Mouse (Mus musculus): ENCODE measurements around the gene Dstn. TPM values are rescaled to one million over a fixed set of nuclear protein-coding genes. Genes with fewer than 3 reads are reported as not detected.

The Dstn gene
- 746 and 989 TPM in 2 replicates for polyA plus RNA-seq (2016; fragmentation: Nextera tagmentation; extraction: Ambion mirVana)

DNA sequence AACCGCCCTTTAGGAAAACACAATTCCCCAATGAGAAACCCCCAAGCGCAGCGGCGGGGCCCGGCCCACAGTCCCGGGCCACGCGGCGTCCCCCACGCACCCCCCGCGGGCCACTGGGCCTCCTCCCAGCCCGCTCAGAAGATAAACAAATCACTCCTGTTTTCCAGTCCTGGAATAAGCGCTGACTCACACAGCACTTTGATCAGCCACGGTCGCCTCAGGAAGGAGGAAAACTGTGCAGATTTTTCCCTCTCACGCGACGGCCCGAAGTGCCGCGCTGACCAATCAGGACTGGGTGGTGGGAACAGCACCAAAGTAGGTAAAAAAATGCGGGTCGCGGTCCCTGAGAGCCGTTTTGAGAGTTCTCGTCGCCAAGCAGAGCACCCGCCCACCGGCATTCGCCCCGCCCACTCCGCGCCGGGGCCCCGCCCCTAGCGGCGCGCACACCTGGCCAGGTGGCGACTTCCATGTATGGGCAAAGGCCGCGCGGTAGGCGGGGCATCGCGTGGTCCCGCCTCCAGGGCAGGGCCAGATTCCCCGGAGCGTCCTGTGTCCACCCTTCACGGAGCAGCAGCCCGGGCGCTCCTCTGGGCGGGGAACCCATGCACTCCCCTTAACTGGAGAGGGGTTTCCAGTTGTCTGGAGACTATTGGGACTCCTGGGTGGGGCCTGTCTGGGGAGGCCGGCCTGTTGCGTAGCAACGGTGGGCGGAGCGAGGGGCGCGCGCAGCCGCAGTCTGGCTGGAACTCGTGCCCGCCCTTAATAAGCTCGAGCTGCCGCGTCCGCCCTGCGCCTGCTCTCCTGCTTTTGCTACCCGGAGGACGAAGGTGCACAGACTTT, at the start of gene Dstn:
Gene Dstn (plus strand): TSS at position 561 of the 840 bp plus-strand sequence.
- H3K9me3 ChIP-seq, result no peaks in the 10 kb centered on the region
- no peaks in the 10 kb centered on the region for H3K36me3 ChIP-seq
- peaks cover 19% of the 10 kb centered on the region for H3K4me1 ChIP-seq
- under 1% methylated on average over 64 of the region's 71 CpGs for WGBS
- H3K27me3 ChIP-seq (ENCODE audit: insufficient read depth, poor library complexity, severe bottlenecking), result no peaks in the 10 kb centered on the region
- peak within 1 kb of the TSS; percentile 78 for H3K4me3 ChIP-seq
- H3K27ac ChIP-seq, result peak within 1 kb of the TSS; percentile 98
- DNase-seq (ENCODE audit: low spot score), result peak; percentile 99

DNA sequence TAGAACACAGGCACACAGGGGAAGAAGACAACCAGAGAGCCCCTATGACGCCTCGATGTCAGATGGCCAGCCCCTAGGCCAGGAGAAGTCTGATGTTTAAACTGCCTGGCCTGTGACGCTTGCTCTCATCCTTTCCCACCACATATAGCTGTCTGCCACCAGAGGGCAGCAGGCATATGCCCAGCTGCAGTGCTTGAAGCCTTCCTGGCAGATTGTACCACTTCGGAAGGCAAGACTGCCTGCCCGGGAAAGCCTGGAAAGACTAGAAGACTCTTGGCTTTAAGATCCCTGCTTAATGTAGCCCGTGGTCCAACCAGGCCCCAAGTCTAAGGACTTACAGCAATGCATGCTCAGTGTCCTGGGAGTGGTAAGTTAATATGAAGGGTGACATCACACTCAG, 47.8 kb upstream of the Dstn start:
- Histone ChIP-seq H3K4me1 (peaks cover 47% of the 10 kb centered on the region), H3K27me3 (ENCODE audit: insufficient read depth, poor library complexity, severe bottlenecking) (no peaks in the 10 kb centered on the region), H3K9me3 (no peaks in the 10 kb centered on the region), H3K27ac (peak overlapping the region; percentile 59), H3K4me3 (no peak overlapping the region; the same call in 1 of the 2 replicates), H3K36me3 (no peaks in the 10 kb centered on the region)
- WGBS, result 6% methylated on average over 6 of the region's 6 CpGs
- DNase-seq (ENCODE audit: low spot score), result peak; percentile 92

DNA sequence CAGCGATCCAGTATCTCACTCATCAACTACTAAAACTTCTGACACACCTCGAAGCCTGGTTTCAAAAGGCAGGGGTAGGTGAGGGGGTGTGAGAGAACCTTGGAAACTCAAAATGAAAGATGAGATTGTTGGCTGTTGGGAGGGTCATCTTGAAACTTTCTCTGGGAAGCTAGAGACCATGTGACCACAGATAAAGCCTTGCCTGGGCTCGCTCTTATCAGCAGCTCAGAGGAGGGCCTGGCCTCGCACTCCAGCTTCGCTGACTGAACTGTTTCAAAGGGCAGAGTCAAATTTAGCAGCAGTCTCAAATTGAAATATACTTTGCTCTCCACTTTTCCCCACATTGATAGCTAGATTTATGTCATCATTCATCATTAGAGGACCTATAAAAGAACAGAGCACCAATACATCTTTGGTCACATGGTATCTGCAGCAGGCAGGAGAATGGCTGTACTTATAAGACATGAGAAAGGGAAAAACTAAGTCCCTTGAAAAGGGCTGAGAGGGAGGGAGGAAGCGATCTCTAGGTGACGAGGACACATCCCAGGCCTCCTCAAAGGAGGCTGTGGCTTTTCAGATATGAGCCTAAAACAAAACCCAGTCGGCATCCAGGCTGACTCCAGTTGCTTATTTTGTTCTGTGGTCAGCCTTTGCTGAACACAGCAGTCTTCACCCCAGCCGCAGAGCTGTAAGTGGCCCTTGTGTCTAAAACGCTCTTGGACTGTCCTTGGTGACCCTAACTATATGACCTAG, 44.0 kb upstream of the Dstn start:
- peak; percentile 90 for DNase-seq (ENCODE audit: low spot score)
- Histone ChIP-seq H3K4me1 (peaks cover 40% of the 10 kb centered on the region), H3K36me3 (no peaks in the 10 kb centered on the region), H3K4me3 (peak overlapping the region; percentile 38), H3K9me3 (no peaks in the 10 kb centered on the region), H3K27ac (peak overlapping the region; percentile 92), H3K27me3 (ENCODE audit: insufficient read depth, poor library complexity, severe bottlenecking) (no peaks in the 10 kb centered on the region)
- 12% methylated on average over 10 of the region's 10 CpGs for WGBS

DNA sequence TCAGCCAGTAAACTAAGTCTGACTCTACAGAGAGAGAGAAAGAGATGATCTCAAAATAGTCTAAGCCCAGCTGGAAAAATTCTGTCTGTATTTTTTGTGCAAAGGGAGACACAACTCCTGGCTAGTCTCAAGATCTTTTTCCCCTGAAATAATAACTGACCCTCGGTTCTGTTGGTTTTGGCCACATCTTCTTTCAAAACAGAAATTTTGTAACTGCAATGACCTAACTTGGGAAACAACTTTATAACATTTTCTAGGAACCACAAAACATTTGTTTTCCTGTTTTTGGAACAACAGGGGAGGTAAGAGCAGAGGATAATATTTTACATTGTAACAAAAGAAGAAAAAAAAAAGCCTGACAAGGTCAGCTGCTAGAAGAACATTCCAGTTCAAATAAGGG, 39.1 kb upstream of the Dstn start:
- Histone ChIP-seq H3K4me3 (no peak overlapping the region), H3K27ac (peak overlapping the region; percentile 59), H3K36me3 (no peaks in the 10 kb centered on the region), H3K27me3 (ENCODE audit: insufficient read depth, poor library complexity, severe bottlenecking) (no peaks in the 10 kb centered on the region), H3K9me3 (no peaks in the 10 kb centered on the region), H3K4me1 (peaks cover 38% of the 10 kb centered on the region)
- 57% methylated on average over 1 of the region's 1 CpGs for WGBS
- no peak for DNase-seq (ENCODE audit: low spot score)

DNA sequence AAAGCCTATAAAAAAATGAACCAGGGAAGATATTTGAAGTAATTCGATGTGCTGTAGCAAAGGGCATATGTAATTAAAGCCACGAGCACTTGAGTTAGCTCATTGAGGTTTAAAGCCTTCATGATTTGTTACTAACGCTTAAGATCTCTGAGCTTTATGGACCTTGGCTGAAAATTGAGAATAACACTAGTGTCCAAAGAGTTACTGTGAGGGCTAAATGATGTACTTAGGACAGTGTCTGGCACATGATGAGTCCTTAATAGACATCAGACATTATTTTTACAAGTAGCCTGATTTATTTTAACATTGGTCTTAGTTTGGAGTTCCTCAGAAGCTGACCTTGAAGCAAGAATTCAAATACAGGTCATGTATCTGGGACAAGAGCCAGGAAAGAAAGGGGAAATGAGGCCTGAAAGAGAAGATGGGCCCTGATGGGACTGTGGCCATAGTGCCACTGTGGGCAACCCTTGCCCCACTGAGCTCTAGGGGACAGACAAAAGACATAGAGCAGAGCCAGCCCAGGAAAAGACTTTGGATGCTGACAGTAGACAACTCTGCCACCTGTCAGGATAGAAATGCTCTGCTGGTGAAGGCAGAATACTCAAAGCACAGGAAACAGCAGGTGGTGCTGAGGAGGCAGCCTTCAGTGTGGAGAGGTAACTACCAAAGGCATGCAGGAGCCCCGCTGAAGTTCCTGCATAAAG, 38.0 kb upstream of the Dstn start:
- H3K4me1 ChIP-seq, result peaks cover 33% of the 10 kb centered on the region
- WGBS, result 74% methylated on average over 4 of the region's 4 CpGs
- no peaks in the 10 kb centered on the region for H3K9me3 ChIP-seq
- H3K36me3 ChIP-seq, result no peaks in the 10 kb centered on the region
- DNase-seq (ENCODE audit: low spot score), result no peak
- no peaks in the 10 kb centered on the region for H3K27me3 ChIP-seq (ENCODE audit: insufficient read depth, poor library complexity, severe bottlenecking)
- H3K4me3 ChIP-seq, result no peak overlapping the region
- H3K27ac ChIP-seq, result peak overlapping the region; percentile 59; the same call in 1 of the 2 replicates

DNA sequence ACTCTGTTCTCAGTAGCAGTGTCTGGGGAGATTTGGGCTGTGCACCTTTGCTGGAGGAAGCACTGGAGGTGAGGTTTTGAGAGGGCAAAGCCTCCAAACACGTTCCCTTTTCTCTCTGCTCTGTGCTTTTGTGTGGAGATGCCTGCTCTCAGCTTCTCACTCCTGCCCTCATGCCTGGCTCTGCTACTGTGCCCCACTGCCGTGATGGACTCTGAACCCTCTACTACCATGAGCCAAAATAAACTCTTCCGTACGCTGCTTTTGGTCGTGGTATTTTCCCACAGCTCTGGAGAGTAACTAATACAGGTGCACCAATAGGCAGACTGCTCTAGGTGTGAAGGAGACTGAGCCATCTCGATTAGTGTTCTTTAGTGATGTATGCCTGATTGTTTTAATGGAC, 35.8 kb upstream of the Dstn start:
- WGBS, result 89% methylated on average over 6 of the region's 6 CpGs
- H3K36me3 ChIP-seq, result no peaks in the 10 kb centered on the region
- no peaks in the 10 kb centered on the region for H3K9me3 ChIP-seq
- H3K4me1 ChIP-seq, result peaks cover 38% of the 10 kb centered on the region
- H3K4me3 ChIP-seq, result no peak overlapping the region
- no peaks in the 10 kb centered on the region for H3K27me3 ChIP-seq (ENCODE audit: insufficient read depth, poor library complexity, severe bottlenecking)
- no peak overlapping the region for H3K27ac ChIP-seq
- no peak for DNase-seq (ENCODE audit: low spot score)

DNA sequence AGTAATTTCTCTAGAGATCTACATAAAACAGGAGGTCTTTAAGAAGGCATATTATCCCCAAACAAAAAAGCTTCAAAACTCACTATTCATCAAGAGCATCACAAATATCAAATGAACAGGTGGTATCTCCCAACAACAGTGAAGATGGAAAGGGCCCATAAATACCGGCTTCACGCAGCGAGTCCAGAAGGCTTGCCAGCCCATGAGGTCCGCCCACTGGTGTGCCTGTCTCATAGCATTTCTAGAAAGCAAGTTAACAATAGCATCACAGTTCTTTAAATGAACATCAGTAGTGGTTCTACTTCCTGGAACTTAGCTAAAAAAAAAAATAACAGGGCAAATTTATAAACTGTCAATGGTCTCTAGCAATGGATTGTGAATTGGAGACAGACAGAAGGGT, 33.1 kb upstream of the Dstn start:
- 81% methylated on average over 4 of the region's 4 CpGs for whole genome bisulfite sequencing

DNA sequence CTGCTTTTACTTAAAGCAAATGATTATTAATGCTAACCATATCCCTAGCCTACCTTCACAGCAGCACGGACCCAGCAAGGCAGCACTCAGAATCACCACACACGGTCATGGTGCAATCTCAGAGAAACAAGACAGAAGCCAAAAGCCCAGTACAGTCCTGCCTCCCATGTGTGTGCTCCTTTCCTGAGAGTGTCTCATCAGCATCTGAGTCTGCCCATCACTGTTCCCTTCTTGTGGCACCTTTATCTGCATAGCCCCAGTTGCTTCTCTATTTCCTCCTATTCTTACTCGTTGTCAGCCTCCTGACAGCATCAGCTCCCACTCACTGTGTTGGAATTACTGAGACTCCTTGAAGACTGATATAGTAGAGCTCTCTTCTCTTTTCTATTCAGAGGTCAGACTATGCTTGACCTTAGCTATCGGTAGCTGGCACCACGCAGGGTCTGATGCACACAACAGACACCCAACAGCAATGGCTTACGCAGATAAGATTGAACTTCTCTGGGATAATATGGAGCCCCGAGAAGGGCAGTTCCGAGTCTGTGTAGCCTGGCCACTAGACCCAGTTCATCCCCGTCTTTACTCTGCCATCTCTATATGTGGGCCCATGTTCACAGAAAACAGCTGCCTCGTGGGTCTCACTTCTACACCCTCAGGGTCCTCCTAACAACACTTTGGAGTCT, 32.4 kb upstream of the Dstn start:
- peaks cover 24% of the 10 kb centered on the region for H3K4me1 ChIP-seq
- no peak for DNase-seq (ENCODE audit: low spot score)
- H3K27ac ChIP-seq, result peak overlapping the region; percentile 32; the same call in 1 of the 2 replicates
- no peaks in the 10 kb centered on the region for H3K27me3 ChIP-seq (ENCODE audit: insufficient read depth, poor library complexity, severe bottlenecking)
- no peak overlapping the region for H3K4me3 ChIP-seq
- no peaks in the 10 kb centered on the region for H3K36me3 ChIP-seq
- WGBS, result 31% methylated on average over 10 of the region's 10 CpGs
- H3K9me3 ChIP-seq, result no peaks in the 10 kb centered on the region

More for the DNA sequence above, 33.1 kb upstream of the Dstn start:
- Histone ChIP-seq H3K36me3 (no peaks in the 10 kb centered on the region), H3K4me3 (no peak overlapping the region), H3K27me3 (ENCODE audit: insufficient read depth, poor library complexity, severe bottlenecking) (no peaks in the 10 kb centered on the region), H3K27ac (no peak overlapping the region), H3K4me1 (peaks cover 30% of the 10 kb centered on the region), H3K9me3 (no peaks in the 10 kb centered on the region)
- DNase-seq (ENCODE audit: low spot score), result no peak

DNA sequence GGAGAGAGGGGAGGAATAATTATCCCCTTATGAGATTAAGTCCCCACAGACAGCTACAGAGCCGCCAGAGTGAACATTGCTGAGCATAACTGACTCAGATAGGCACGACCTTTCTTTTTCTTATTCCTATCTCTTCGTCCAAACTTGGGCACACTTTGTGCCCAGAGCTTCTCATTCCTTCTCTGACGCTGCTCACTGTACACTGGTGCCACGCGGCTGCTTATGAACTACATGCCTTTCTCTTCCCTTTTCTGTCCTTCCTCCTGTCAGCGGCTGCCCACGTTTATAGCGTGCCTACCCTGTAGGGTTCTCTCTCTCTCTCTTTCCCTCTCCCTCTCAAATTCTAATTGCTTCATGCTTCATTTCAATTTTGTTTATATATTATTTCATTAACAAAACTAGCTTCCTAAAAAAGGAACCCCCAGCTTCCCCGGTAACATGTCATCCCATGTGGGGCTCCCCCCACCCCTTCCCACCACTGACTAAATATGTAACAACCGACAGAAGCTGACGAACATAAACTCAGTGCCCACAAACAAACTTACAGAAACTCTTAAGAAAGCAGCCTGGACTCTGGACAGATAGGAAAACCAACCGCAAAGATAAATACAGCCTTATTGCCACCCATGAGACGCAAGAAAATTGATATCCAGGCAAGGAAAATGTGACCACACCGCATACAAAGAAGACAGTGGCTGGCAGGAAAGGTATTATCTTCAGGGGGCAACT, 25.8 kb upstream of the Dstn start:
- no peaks in the 10 kb centered on the region for H3K4me1 ChIP-seq
- H3K27ac ChIP-seq, result no peak overlapping the region
- no peak for DNase-seq (ENCODE audit: low spot score)
- no peaks in the 10 kb centered on the region for H3K27me3 ChIP-seq (ENCODE audit: insufficient read depth, poor library complexity, severe bottlenecking)
- no peaks in the 10 kb centered on the region for H3K9me3 ChIP-seq
- no peak overlapping the region for H3K4me3 ChIP-seq
- no peaks in the 10 kb centered on the region for H3K36me3 ChIP-seq
- WGBS, result 79% methylated on average over 15 of the region's 15 CpGs

DNA sequence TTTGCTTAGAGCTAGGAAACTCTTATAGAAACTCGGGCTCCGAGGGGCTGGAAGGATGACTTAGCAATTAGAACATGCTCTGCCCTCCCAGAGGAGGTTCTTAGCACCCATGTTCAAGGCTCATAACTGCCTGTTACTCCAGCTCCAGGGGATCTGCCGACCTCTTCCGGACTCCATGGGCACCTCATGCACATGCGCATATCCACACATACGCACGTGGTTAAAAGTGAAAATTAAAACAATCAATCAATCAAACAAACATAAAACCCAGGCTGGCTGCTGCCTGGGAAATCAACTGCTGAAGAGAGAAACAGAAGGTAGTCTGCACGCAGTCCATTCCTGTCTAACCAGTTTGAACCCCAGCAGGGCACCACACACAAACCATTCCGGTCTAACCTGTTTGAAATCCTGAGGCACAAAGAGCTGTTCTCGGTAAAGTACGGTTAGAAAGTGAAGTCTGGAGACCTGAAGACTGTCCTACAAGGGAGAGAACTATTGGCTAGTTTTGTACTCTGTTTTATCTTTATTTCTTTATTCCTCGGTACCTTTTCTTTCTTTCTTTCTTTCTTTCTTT, 25.2 kb upstream of the Dstn start:
- Histone ChIP-seq H3K27ac (no peak overlapping the region), H3K36me3 (no peaks in the 10 kb centered on the region), H3K4me1 (no peaks in the 10 kb centered on the region), H3K27me3 (ENCODE audit: insufficient read depth, poor library complexity, severe bottlenecking) (no peaks in the 10 kb centered on the region), H3K4me3 (no peak overlapping the region), H3K9me3 (no peaks in the 10 kb centered on the region)
- DNase-seq (ENCODE audit: low spot score), result no peak
- WGBS, result 60% methylated on average over 12 of the region's 12 CpGs

DNA sequence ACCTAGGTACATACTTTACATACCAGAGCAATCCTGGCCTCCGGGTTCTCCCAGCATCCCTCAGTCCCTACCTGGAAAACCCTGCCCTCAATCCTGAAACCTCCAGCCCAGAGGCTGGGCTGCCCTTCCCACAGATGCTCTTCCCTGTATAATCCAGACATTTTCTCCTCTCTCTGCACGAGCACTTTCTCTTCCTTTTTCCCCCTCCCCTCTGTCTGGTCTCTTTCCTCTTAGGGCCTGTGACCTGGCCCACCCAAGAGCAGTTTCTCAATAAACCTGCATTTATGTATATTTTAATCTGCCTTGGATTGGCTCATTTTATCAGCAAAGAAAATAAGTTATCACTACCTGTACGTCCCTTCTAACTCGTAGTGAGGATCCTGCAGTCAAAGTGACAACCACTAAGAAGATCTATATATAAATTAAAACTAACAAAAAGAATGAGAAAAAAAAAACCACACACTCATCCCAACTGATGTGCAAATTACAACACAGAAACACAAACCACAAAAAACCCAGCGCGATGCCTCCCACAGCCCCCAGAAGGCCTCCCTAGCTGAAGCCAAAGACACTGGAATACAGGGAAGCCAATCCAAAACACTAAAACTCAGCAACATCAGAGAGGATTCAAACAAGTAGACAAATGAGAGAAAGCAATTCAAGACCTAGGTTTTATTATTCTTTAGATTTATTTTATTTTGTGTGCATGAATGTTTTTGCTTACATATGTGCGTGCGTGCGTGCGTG, 23.6 kb upstream of the Dstn start:
- Histone ChIP-seq H3K4me1 (no peaks in the 10 kb centered on the region), H3K9me3 (no peaks in the 10 kb centered on the region), H3K4me3 (no peak overlapping the region), H3K36me3 (no peaks in the 10 kb centered on the region), H3K27me3 (ENCODE audit: insufficient read depth, poor library complexity, severe bottlenecking) (no peaks in the 10 kb centered on the region), H3K27ac (no peak overlapping the region)
- WGBS, result 80% methylated on average over 10 of the region's 10 CpGs
- no peak for DNase-seq (ENCODE audit: low spot score)

All from heart, embryonic 10.5 days (tissue).